Mouse (Mus musculus) left cerebral cortex, postnatal 4 days (tissue): ENCODE measurements around the gene Hint2. TPM values are rescaled to one million over a fixed set of nuclear protein-coding genes. Genes with fewer than 3 reads are reported as not detected.

Experiments
- DNase-seq: peaks from one replicate; pipeline ENCODE4 v3.0.0-alpha.2; 2022
- intact Hi-C: fragments of 180-260 bp; cut with DNase I; formaldehyde crosslinking; loops from one replicate; pipeline ENCODE4 v1.15.1; 2025
- total RNA-seq, 2 experiments: library from RNA; stranded (reverse); gene quantifications; 2 replicates each; pipeline ENCODE4 v1.2.3; 2021

Gene Hint2
- total RNA-seq, 2 experiments from 2014 or later = 21.1 to 23.9 TPM

DNA sequence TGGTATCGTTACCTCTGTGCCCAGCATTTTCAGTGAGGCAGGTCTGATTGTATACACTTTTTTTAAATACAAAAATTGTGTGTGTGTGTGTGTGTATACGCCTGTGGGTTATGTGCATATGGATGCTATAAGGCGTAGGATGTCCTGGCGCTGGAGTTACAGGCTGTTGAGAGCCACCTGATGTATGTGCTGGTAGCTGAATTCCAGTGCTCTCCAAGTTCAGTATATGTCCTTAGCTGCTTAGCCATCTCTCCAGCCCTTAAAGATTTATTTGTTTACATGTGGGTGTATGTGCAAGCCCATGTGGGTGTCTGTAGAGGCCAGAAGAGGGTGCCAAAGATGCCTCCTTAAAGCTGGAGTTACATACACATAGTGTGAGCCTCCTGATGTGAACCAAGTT is 880 bp upstream of the Hint2 start:
- no peak for DNase-seq
- intact Hi-C loops = no loop called here

DNA sequence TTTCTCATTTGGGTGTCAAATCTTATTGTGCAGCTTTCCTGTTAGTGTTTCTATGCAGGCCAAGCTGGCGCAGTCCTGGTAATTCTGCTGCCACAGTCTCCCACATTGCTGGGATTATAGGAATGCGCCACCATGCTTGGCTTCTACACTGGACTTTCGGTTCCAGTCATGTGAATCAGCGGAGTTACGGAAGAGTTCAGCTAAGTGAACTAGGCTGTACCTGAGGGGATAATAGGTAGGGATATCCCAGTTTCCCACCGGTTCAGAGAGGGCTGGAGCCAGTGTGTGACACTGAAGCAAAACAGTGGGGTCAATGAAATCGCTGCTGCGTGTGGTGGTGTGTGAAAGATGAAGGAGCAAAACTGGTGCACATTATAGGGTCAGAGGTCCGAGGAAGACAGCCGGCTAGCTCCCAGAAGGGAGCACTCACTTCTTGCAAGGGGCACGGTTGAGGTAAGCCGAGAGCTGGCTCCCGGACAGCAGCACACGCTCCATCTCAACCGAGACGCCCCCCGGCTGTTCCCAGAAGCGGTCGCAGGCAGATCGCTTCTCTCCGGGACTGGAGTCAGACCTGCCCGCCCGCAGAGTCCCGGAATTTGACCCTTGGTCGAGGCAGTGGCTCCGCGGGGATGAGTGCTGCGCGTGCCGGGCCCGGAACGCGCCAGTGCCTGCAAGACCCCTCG is 469 bp downstream of the Hint2 start:
- intact Hi-C loops = no loop called here
- no peak for DNase-seq

DNA sequence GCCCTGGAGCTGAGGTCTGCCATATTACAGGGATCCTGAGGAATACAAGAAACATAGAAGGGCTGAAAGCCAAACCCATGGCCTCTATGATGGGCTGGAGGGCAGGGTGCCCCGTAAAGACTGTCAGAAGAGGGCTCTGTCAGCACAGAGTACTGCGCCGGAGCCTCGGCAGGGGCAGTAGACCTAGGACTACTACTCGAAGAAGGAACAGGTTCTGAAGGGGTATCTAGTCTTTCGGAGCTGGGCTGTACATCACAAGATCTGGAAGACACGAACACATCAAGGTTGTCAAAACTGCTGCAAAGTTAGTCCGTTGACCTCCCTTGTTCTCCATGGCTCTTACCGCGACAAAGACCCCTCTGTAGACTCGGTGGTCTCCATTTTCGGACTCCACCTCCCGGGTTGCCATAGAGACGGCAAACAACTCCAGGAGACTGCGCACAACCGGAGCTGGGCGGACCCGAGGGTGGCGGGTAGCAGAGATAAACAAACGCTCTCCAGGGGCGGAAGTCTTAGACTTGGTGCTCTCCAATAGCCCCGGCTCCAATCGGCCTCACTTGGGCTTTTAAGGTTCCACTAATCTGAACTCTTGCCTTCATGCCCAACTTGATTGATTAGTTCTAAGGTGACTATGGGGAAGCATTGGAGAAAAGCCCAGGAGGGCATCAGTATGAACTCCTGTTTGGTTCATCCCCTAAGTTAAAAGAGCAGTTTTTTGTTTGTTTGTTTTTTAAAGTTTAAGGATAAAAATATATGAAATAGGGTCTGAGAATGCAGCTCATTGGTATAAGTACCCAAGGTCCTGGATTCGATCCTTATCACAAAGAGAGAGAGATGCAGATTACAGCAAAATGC is 2.9 kb downstream of the Hint2 start, which contains the start of gene Spag8:
Gene Spag8 (minus strand): TSS at position 434 of the 855 bp plus-strand sequence.
- intact Hi-C loops = no loop called here
- peak; percentile 28 for DNase-seq

DNA sequence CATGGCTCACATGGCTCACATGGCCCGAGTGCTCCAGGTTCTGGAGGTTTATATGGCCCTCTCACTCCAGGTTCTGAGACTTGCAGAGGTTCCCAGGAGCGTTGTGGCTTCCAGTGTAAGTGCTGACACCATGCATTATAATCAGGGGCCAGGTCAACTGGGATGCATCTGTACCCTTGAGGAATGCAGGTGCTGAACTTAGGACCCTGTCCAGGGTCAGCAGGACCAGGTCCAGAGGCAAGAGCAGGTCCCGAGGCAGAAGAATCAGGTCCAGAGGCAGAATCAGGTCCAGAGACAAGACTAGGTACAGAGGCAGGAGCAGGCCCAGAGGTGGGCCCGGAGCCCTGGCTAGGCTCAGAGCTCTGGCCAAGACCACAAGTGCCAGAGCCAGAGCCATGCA is 3.5 kb downstream of the Hint2 start:
- intact Hi-C loops = no loop called here

DNA sequence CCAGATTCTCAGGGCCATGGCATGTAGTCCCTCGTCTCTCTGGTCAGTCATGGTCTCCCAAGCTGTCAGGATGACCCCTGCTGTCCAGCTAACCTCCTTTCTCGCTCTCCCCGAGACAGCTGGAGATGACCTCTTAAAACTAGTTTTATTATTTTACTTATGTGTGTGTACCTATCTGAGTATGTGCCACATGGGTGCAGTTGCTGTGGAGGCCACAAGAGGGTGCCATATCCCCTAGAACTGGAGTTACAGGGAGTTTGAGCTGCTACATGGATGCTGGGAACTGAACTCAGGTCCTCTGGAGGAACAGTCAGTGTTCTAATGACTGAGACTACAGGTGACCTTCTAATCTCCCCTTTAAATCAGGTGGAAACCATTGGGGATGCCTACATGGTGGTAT is 6.5 kb downstream of the Hint2 start:
- intact Hi-C loops = no loop called here
- no peak for DNase-seq

More for the DNA sequence above, 3.5 kb downstream of the Hint2 start:
- DNase-seq = no peak

DNA sequence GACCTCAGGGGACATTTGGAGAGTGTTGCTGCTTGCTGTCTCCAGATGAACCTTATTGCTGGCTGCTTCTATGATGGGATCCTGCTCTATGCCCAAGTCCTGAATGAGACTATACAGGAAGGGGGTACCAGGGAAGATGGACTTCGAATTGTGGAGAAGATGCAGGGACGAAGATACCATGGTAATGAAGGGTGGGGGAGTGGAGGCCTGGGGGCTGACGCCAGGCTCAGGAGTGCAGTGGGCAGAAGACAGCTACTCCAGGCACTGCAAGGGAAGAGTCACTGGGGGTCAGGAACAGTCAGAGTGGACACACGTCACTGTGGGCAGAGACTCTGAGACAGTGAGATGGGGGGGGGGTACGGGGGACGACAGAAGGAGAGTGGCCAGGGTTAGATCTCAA is 15.8 kb downstream of the Hint2 start:
- intact Hi-C loops = no loop called here
- no peak for DNase-seq

DNA sequence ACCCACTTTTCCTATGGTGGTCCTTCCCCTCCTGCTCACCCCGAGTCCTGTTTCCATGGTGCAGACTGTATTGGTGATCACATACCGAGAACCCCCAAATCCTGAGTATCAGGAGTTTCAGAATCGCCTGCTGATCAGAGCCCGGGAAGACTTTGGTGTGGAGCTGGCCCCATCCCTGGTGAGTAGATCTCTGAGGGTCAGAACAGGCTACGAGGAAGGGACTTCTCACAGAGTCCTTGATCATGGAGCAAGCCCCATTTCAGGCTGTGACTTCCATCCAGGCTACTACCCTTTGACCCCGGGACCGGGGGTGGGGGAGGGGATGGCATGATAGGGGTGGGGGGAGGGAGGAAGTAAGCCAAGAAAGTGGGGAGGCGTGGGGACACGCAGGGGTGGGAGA is 16.2 kb downstream of the Hint2 start:
- DNase-seq = no peak

DNA sequence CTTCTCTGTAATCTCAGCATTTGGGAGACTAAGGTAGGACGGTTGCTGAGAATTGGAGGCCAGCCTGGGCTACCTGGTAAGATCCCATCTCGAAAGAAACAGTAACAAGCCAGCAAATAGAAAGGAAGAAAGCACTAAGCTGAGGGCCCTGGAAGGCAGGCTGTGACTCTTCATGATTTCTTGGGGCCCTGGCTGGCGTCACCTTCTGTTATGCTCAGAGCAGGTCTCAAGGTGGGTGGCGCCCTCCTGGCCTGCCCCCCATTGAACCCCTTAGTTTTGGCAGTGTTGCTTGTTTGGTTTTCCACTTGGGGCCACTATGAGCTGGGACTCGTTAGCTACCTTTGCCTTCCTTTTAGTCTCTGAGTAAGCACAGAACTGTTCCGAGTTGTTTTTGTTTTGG is 19.5 kb downstream of the Hint2 start:
- intact Hi-C loops = no loop called here
- DNase-seq = no peak

More for the DNA sequence above, 16.2 kb downstream of the Hint2 start:
- intact Hi-C loops = no loop called here

DNA sequence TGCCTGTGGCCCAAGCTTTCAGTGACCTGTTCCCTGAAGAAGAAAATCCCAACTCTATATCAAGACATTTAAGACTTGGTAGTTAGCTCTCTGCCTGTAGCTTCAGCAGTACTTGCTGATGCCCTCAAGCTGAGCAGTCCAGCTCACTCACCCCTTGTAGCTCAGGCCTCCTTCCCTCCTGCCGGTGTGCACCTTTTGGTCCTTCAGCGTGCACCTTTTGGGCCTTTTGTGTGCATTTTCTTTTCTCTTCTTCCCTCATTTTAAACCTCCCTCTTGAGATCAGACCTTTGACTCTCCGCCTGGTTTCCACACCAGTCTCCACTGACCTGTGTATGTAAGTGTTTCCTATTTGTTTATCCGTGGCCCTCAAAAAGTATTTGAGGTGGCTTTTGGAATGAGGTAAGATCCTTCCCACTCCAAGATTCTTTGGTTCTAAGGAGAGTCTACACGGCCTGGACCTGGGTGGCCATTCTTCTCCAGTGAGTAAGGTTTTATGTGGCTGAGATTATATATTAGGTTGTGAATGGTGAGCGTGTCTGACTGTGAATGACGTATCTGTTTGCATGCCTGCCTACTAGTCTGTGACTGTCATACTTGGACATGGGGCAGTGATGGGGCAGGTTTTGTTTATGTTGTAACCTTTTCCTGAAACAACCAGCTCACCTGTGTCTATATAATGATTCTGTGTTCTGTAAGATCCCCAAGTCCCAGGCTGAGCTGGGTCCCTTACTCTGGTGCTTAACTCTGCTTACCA is 21.5 kb downstream of the Hint2 start:
- no peak for DNase-seq
- intact Hi-C loops = loop anchor here (5.0 kb wide), 1 partner anchor 108 kb away; no protein-coding TSS in a partner anchor

DNA sequence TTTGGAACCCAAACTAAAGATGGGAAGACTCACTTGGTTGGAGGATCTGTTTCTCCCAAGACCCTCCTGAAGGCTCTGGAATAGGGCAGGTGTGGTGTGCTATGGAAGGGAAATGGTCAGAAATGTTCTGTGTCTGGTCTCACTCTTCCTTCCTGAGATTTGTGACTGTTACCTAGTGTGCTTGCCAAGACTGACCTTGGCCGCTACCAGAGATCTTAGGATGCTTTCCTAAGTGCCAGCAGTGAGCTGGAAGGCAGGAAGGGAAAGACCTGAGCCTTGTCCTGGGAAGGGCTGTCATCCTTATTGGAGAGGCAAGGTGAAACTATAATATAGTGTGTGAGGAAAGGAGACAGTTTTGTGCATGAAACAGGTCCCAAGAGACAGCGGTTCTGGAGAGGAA is 22.5 kb downstream of the Hint2 start:
- intact Hi-C loops = loop anchor here (5.0 kb wide), 1 partner anchor 109 kb away; no protein-coding TSS in a partner anchor
- DNase-seq = no peak

DNA sequence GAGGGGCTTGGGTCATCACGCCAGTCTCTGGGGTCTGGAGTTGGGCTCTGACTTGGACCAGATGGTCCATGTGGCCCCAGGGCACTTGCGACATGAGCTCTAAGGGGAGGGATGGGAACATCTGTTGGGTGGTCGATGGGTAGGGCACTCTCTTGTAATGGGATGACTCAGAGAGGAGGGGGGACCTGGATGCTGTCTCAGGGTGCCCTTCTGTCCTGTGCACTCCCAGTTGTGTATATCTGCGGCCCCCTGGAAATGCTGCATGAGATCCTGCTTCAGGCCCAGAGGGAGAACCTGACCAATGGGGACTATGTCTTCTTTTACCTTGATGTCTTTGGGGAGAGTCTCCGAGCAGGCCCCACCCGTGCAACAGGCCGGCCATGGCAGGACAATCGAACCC is 23.0 kb downstream of the Hint2 start:
- DNase-seq = peak; percentile 21
- intact Hi-C loops = loop anchor here (5.0 kb wide), 1 partner anchor 109 kb away; no protein-coding TSS in a partner anchor

DNA sequence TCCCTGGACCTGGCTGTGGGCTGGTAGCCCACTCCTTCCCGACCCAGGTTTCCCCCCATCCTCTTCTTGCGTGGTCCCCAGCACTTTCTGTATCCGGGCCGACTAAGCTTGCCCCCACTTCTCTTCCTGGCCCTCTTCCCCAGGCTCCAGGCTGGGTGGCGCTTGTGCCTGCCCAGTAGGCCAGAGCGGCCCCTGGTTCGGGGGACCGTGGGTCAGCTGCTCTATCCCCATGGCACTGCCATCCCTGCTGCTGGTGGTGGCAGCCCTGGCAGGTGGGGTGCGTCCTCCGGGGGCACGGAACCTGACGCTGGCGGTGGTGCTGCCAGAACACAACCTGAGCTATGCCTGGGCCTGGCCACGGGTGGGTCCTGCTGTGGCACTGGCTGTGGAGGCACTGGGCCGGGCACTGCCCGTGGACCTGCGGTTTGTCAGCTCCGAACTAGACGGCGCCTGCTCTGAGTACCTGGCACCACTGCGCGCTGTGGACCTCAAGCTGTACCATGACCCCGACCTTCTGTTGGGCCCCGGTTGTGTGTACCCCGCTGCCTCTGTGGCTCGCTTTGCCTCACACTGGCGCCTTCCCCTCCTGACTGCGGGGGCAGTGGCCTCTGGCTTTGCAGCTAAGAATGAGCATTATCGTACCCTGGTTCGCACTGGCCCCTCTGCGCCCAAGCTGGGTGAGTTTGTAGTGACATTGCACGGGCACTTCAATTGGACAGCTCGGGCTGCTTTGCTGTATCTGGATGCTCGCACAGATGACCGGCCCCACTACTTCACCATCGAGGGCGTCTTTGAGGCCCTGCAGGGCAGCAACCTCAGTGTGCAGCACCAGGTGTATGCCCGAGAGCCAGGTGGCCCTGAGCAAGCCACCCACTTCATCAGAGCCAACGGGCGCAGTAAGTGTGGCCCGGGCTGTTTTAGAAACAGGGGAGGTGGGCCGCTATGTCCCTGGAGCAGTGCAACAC is 24.0 kb downstream of the Hint2 start:
- DNase-seq = peak; percentile 31
- intact Hi-C loops = loop anchor here (5.0 kb wide), 1 partner anchor 110 kb away; no protein-coding TSS in a partner anchor

DNA sequence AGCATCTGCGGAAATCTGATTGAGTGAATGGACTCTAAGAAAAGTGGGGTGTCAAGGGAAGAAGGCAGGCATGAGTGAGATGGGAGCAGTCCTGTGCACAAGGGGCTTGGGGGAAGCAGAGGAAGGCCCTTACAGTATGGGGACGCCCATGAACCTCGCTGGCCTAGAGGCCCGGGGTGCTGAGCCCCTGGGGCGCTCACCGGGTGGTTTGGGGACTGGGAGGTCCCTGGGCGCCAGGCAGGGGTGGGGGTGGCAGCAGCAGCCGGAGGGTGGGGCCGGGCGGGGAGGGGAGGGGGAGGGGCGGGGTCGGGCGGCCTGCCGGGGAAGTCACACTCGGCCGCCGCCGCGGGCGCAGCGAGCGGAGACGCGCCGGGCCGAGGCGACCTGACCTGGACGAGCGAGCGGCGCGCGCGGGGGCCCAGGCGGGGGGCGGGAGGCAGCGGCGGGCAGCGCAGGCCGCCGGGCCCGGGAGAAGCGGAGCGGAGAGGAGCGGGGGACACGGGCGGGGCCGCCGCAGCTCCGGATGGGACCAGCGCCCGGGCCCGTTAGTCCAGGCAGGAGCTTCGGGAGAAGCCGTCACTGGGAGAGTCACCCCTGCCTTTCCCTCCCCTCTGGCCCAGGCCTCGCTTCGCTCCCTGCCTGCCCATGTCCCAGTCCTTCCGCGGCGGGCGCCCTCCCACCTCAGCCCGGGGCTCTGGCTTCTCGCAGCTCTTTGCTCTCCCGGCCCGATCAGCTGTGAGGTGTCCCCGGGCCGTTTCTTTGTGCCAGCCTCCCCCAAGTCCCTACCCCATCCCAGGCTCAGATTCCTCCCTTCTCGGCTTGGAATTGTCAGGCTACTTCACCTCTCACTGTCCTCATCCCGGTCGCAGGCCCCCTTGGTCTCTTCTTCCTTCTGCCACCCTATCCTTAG is 25.0 kb downstream of the Hint2 start, which contains the start of gene Npr2:
Gene Npr2 (plus strand): TSS at position 890 of the 910 bp plus-strand sequence.
- intact Hi-C loops = loop anchor here (5.0 kb wide), 1 partner anchor 111 kb away; no protein-coding TSS in a partner anchor
- peak; percentile 55 for DNase-seq

DNA sequence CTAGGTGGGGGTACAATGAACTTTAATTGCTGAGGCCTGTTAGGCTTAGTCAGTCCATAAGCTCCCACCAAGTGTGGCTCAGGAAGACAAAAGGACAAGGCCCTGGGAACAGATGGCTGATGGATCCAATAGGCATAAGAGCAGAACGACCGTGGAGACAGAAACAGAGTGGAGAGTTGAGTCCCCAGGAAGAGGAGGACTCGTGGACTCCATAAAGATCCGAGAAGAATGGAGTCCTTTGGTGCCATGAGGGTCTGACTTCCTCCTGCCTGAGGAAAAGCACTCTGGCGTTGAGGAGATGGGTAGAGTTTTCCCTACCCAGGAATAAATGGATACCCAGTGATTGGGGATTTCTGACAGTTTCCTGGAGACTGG is 25.6 kb downstream of the Hint2 start:
- no peak for DNase-seq

DNA sequence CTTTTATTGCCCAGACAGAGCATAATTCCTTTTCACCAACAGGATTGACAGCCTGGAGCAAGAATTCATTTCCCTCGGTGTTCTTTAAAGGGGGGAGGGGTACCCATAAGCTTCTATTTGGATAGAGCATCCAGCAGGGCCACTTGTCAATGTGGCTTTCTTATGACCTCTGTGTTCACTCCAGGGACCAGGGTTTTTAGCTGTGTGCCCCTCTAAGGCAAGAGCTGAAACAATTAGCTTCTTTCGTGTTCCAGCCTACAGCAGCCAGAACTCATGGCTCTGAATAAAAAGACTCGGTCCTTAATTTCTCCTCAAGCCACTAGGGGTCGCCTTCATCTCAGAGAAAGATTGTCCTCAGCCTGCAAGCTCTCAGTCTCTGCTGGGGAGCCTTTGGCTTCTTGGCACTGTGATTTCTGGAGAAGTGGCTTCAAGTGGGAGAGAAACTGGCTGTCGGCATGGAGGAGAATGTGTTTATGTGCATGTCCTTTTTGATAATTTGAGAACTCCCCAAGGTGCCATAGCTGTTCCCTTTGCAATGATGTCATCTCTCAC is 26.2 kb downstream of the Hint2 start:
- intact Hi-C loops = loop anchor here (5.0 kb wide), 1 partner anchor 112 kb away; no protein-coding TSS in a partner anchor
- DNase-seq = peak; percentile 84

More for the DNA sequence above, 25.6 kb downstream of the Hint2 start:
- intact Hi-C loops = loop anchor here (5.0 kb wide), 1 partner anchor 112 kb away; no protein-coding TSS in a partner anchor

DNA sequence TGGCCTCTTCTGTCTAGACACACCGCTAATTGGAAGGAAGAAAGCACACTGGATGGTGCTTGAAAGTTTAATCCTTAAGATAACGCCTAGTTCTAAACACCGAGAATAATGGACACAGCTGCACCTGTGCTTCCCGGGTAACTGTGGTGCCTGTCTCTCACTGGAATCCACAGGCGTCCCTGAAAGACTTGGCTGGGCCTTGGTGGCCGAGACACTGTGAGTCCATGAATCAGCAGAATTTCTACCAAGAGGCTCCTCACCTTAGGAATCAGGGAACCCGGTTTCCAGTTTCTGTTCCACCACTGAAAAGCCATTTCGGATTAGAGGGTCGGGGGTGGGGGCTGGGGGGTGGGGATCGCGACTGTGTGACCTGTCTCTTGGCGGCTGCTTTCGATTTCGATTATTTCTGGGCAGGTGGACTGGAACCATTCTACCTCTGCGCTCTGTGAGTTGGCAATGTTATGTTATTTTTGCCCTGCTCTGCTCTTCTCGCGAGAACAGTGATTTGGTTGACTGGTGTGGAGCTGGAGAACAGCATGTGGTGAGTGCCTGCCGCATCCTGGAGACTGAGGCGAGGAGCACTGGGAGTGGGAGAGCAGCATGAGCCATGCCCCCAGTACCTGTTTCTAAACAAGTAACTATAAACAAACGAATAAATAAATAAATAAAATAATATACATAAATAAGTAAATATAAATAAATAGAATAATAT is 27.0 kb downstream of the Hint2 start:
- intact Hi-C loops = loop anchor here (5.0 kb wide), 1 partner anchor 233 kb away; no protein-coding TSS in a partner anchor
- DNase-seq = peak; percentile 31

DNA sequence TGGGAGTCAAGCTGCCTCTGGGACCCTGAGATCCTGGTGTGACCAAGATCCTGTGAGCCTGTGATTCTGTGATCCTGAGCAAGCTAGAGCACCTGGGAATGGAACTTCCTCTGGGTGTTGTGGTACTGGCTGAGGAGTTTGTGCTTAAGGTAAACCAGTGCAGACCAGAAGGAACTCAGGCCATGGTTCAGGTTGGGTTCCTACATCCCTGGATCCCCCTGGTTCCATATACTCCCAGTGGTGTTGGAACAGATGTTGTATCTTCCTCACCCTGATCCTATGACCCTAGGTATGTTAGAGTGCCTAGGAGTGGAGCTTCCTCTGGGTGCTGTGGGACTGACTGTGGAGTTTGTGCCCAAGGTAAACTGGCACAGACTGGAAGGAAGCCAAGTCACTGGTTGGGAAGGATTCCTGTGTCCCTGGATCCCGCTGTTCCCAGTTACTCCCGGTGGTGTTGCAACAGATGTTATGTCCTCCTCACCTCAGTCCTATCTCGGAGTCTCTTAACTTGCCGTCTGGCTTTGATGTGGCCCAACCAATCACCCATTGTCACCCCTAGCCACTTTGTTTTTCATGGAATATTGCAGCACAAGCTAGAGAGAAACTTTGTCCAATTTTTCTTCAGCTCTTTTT is 36.0 kb downstream of the Hint2 start:
- intact Hi-C loops = no loop called here
- no peak for DNase-seq
